Mouse (Mus musculus) T-cell, adult 2 months (primary cell): ENCODE results near the gene Ctsr.
"Not testable (repeated sequence)": the region's sequence is repeated elsewhere in the genome, so short reads cannot be mapped to it uniquely, and the experiment has no call there.

Source experiments
- DNase-seq: peaks from one replicate; pipeline ENCODE4 v3.0.0; 2022; ENCODE audit warnings: low spot score

Gene Ctsr

DNA sequence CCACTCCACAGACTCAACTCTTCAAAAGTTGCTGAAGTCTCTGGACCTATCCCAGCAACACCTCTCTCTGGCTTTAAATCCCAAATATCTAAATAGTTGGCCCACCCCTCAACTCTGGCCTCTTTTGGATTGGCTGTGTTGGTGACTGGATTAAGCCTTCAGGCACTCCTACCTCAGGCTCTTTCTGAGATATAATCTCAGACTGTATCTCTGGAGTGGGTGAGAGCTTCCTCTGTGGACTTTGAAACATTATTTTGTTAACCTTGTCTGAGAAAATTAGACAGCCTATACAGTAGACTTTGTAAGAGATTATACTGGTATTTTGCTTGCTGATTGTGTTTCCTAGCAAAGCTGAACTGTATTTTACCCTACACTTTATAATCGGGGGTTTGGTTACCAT is at the start of gene Ctsr:
TSS of gene Ctsr (minus strand) at position 101 of the 400 bp plus-strand sequence.
- no peak for DNase-seq

- DNase-seq = no peak
Measured at GRCm38 (mm10) chr13:61203310-61203709, 39.3 kb upstream of the Ctsr start, which contains the start of gene Cts6. Gene Cts6 (minus strand): TSS chr13:61203410.

DNA sequence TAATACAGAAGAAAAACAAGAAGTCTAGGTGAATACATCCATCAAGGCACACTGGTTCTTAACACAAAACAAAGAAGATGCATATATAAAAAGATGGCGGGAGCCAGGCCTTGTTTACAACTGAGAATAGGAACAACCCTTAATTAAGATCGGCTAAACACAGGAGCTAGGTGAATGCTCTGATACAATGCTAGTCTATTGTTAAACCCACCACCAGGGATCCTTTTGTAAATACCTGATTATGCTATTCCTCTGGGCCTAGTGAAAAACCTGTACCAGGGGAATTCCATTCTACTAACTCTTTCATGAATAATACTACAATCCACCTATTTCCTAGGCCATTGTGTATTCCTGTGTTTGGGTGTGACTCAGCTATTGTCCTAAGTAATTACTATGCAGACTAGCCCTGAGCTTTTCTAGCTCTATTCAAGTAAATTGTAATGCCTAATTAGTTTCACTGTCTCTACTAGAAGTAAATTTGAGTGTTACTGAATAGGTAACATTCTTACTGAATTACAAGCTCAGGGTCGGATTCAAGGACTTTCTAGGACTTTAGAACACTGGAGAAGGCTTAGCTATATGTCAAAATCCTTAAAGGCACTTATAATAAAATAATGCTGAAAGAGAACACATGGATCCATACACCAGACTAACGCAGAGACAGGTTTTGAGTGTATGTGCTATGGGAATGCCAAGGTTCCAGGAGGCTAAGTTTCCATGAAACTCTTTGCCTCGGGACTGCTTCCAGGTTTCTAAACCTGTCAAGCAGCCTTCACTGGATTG is 21.3 kb upstream of the Ctsr start:
- DNase-seq = not testable (repeated sequence)

- DNase-seq = no peak
Measured at GRCm38 (mm10) chr13:61164622-61165021, 566 bp upstream of the Ctsr start.
